Mouse (Mus musculus) cortical plate, adult 2 months (tissue): ENCODE results near the gene Gm43064.

Experiments
- CTCF ChIP-seq: fragments of 200-500 bp; IDR thresholded peaks from 2 replicates; pipeline ENCODE4 v1.5.1; 2011; ENCODE audit warnings: mild to moderate bottlenecking, control low read depth, low read length; ENCODE audit not compliant: insufficient read depth; ENCODE audit errors: extremely low read depth
- POLR2A ChIP-seq: fragments of 200-500 bp; IDR thresholded peaks from 2 replicates; pipeline ENCODE4 v1.6.1; 2011; ENCODE audit warnings: mild to moderate bottlenecking, low read length, control low read depth; ENCODE audit not compliant: insufficient read depth; ENCODE audit errors: extremely low read depth

- TF ChIP-seq CTCF, result no peak
- TF ChIP-seq POLR2A, result no peak
Measured at GRCm38 (mm10) chr3:103772846-103773245, 36.5 kb upstream of the Gm43064 start.
